Mouse (Mus musculus): ENCODE measurements at regions not wholly inside any gene's neighbourhood (a gene's known extent, or its start where the extent isn't known, plus 50 kb on each side); places are given as distances from the start of the nearest gene placed in this dataset.

DNA sequence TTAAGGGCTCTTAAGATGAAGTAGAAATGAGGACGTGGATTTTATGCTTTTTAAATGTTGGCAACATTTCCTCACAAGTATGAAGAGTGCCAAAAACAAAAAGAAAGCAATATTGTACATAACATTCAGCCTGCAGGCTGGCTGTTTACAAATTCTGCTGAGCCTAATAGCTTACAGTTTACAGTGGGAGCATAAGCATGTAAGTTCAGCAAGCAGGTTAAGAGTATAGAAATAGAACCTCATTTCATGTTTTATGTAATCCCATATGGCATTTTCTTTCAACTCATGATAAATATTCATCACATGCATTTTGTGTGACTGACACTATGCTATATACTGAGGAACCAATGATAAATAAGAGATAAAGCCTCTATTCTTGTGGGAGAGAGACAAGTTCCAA lies 1520.6 kb upstream of the Tenm4 start:
- TF ChIP-seq CTCF (conservative IDR thresholded peaks at IDR 0.05; ENCODE audit: low read length): no peak
- TF ChIP-seq POU5F1 (IDR thresholded peaks at IDR 0.05; ENCODE audit: borderline replicate concordance, low read length): no peak
- TF ChIP-seq NANOG (IDR thresholded peaks at IDR 0.05; ENCODE audit: borderline replicate concordance, low read length): no peak

Data from E14TG2a.4 (cell line).